ENCODE assay signal across 21 mouse cellular contexts in the genomic region with DNA sequence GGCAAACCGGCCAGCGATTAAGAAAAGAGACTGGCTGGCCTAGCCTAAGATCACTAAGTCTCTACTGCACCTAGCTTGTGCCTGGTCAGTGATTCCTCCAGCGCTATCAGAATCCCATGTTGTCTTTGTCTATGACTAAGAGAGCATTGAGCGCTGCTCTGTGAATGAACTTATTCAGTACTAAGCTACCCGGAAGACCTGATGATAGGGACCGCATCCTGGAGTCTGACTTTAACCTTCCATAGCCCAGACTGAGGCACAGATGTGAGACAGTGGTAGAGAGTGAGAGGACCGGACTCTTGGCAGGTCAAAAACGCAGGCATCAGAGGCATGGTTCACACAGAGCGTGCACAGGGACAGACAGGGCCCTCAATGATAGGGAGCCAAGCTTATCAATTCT.
DNase-seq lines count a peak whose midpoint lies in the region; ATAC-seq and TF ChIP-seq lines count a peak whose summit lies in the region.
"Had no signal": no experiment of that assay in that cellular context is flagged by ENCODE, and none has a peak within 500 bp of the region (broad histone marks: within the 10 kb centered on the region; RNA-seq: fewer than 3 reads in every experiment).

No protein-coding gene starts in this region.

- 0 out of 2 replicates have a peak overlapping the region, but pooled peaks have one; percentile 7 for H3K9ac ChIP-seq in forebrain, embryonic 16.5 days (replicated peaks; ENCODE audit: low read depth, low read length)
- no peak overlapping the region for H3K9ac ChIP-seq in forebrain, postnatal 0 days
- H3K9ac ChIP-seq in heart, embryonic 16.5 days (ENCODE audit: low read length), result no peak overlapping the region
- H3K9ac ChIP-seq in hindbrain, postnatal 0 days (replicated peaks; ENCODE audit: low read length), result no peak overlapping the region
- H3K9ac ChIP-seq in hindbrain, embryonic 13.5 days, result no peak overlapping the region
- no peak overlapping the region for H3K9ac ChIP-seq in midbrain, embryonic 13.5 days (replicated peaks)
- H3K9ac ChIP-seq in midbrain, embryonic 11.5 days (ENCODE audit: low read length), result no peak overlapping the region
- H3K9ac ChIP-seq: embryonic facial prominence, embryonic 12.5 days; forebrain, embryonic 12.5 days; heart, embryonic 15.5 days had no signal

- H3K27me3 ChIP-seq in forebrain, embryonic 16.5 days (replicated peaks; ENCODE audit: control insufficient read depth, insufficient read depth, low read length), result no peaks in the 10 kb centered on the region
- no peaks in the 10 kb centered on the region for H3K27me3 ChIP-seq in forebrain, postnatal 0 days (ENCODE audit: insufficient read depth, low read length)
- no peaks in the 10 kb centered on the region for H3K27me3 ChIP-seq in heart, embryonic 16.5 days (ENCODE audit: control insufficient read depth, insufficient read depth, low read length)
- H3K27me3 ChIP-seq in hindbrain, postnatal 0 days (ENCODE audit: insufficient read depth, low read length), result no peaks in the 10 kb centered on the region
- H3K27me3 ChIP-seq in hindbrain, embryonic 13.5 days, result no peaks in the 10 kb centered on the region
- no peaks in the 10 kb centered on the region for H3K27me3 ChIP-seq in midbrain, embryonic 13.5 days
- no peaks in the 10 kb centered on the region for H3K27me3 ChIP-seq in midbrain, embryonic 11.5 days (ENCODE audit: control insufficient read depth, insufficient read depth, low read length)
- H3K27me3 ChIP-seq: embryonic facial prominence, embryonic 12.5 days; forebrain, embryonic 12.5 days; heart, embryonic 15.5 days; Patski had no signal

- H3K27ac ChIP-seq in forebrain, embryonic 16.5 days (ENCODE audit: low read length), result no peak overlapping the region
- no peak overlapping the region for H3K27ac ChIP-seq in forebrain, postnatal 0 days (ENCODE audit: low read depth, low read length)
- no peak overlapping the region for H3K27ac ChIP-seq in heart, embryonic 16.5 days (ENCODE audit: low read length)
- H3K27ac ChIP-seq in hindbrain, postnatal 0 days, result no peak overlapping the region
- H3K27ac ChIP-seq in hindbrain, embryonic 13.5 days, result no peak overlapping the region; the same call in 1 of the 2 replicates
- no peak overlapping the region for H3K27ac ChIP-seq in midbrain, embryonic 13.5 days
- H3K27ac ChIP-seq in midbrain, embryonic 11.5 days (ENCODE audit: low read depth, low read length), result no peak overlapping the region
- H3K27ac ChIP-seq: embryonic facial prominence, embryonic 12.5 days; forebrain, embryonic 12.5 days; heart, embryonic 15.5 days had no signal

- no peak overlapping the region for H3K4me3 ChIP-seq in forebrain, embryonic 16.5 days (replicated peaks; ENCODE audit: low read length)
- H3K4me3 ChIP-seq in forebrain, postnatal 0 days (ENCODE audit: low read depth, low read length), result no peak overlapping the region
- H3K4me3 ChIP-seq in heart, embryonic 16.5 days (ENCODE audit: low read length), result no peak overlapping the region
- no peak overlapping the region for H3K4me3 ChIP-seq in hindbrain, postnatal 0 days (ENCODE audit: low read length)
- no peak overlapping the region for H3K4me3 ChIP-seq in hindbrain, embryonic 13.5 days
- no peak overlapping the region for H3K4me3 ChIP-seq in midbrain, embryonic 13.5 days (replicated peaks)
- no peak overlapping the region for H3K4me3 ChIP-seq in midbrain, embryonic 11.5 days (ENCODE audit: low read depth, low read length)
- H3K4me3 ChIP-seq: embryonic facial prominence, embryonic 12.5 days; forebrain, embryonic 12.5 days; heart, embryonic 15.5 days had no signal

- no peak for DNase-seq in forebrain, postnatal 0 days
- no peak for DNase-seq in heart, postnatal 14 days
- no peak for DNase-seq in hindbrain, postnatal 0 days (ENCODE audit: low spot score)
- no peak for DNase-seq in midbrain, embryonic 11.5 days (ENCODE audit: low spot score, missing footprints)
- DNase-seq: adrenal gland, postnatal 14 days; cerebellum, adult 11-12 months; cerebellum, adult 9-10 months; cerebellum, postnatal 25 days; gastrocnemius, postnatal 36 days; heart, adult 11 months; kidney, adult 2 months had no signal

- no peak for TF ChIP-seq CTCF in forebrain, postnatal 0 days (IDR thresholded peaks at IDR 0.05; ENCODE audit: low read depth)
- TF ChIP-seq CTCF in hindbrain, postnatal 0 days (IDR thresholded peaks at IDR 0.05; ENCODE audit: low read depth), result no peak

- no peaks in the 10 kb centered on the region for H3K9me3 ChIP-seq in forebrain, embryonic 16.5 days (ENCODE audit: control insufficient read depth, low read length)
- H3K9me3 ChIP-seq in forebrain, postnatal 0 days (ENCODE audit: low read length), result no peaks in the 10 kb centered on the region
- no peaks in the 10 kb centered on the region for H3K9me3 ChIP-seq in heart, embryonic 16.5 days (replicated peaks; ENCODE audit: control insufficient read depth, low read length)
- H3K9me3 ChIP-seq in hindbrain, postnatal 0 days (ENCODE audit: low read length), result no peaks in the 10 kb centered on the region
- H3K9me3 ChIP-seq in hindbrain, embryonic 13.5 days, result no peaks in the 10 kb centered on the region
- H3K9me3 ChIP-seq in midbrain, embryonic 13.5 days, result no peaks in the 10 kb centered on the region
- no peaks in the 10 kb centered on the region for H3K9me3 ChIP-seq in midbrain, embryonic 11.5 days (ENCODE audit: control insufficient read depth, low read length)
- H3K9me3 ChIP-seq: embryonic facial prominence, embryonic 12.5 days; forebrain, embryonic 12.5 days; heart, embryonic 15.5 days had no signal

- H3K36me3 ChIP-seq in forebrain, embryonic 16.5 days (ENCODE audit: control insufficient read depth, insufficient read depth), result no peaks in the 10 kb centered on the region; the same call in 1 of the 2 replicates
- H3K36me3 ChIP-seq in forebrain, postnatal 0 days (ENCODE audit: insufficient read depth), result no peaks in the 10 kb centered on the region
- H3K36me3 ChIP-seq in heart, embryonic 16.5 days (ENCODE audit: control insufficient read depth, insufficient read depth), result no peaks in the 10 kb centered on the region
- no peaks in the 10 kb centered on the region for H3K36me3 ChIP-seq in hindbrain, postnatal 0 days (ENCODE audit: insufficient read depth, low read length)
- peaks cover 6% of the 10 kb centered on the region; the same call in 1 of the 2 replicates for H3K36me3 ChIP-seq in hindbrain, embryonic 13.5 days
- peaks cover 8% of the 10 kb centered on the region for H3K36me3 ChIP-seq in midbrain, embryonic 13.5 days
- H3K36me3 ChIP-seq in midbrain, embryonic 11.5 days (ENCODE audit: control insufficient read depth, insufficient read depth, low read length), result no peaks in the 10 kb centered on the region
- H3K36me3 ChIP-seq: embryonic facial prominence, embryonic 12.5 days; forebrain, embryonic 12.5 days; heart, embryonic 15.5 days had no signal

- peaks cover 25% of the 10 kb centered on the region for H3K4me1 ChIP-seq in forebrain, embryonic 16.5 days (replicated peaks; ENCODE audit: control insufficient read depth, insufficient read depth, low read length)
- peaks cover 9% of the 10 kb centered on the region for H3K4me1 ChIP-seq in forebrain, postnatal 0 days (ENCODE audit: insufficient read depth)
- peaks cover 25% of the 10 kb centered on the region for H3K4me1 ChIP-seq in heart, embryonic 16.5 days (ENCODE audit: control insufficient read depth, insufficient read depth, low read length)
- peaks cover 11% of the 10 kb centered on the region; the same call in 1 of the 2 replicates for H3K4me1 ChIP-seq in hindbrain, postnatal 0 days (ENCODE audit: insufficient read depth, low read length)
- H3K4me1 ChIP-seq in hindbrain, embryonic 13.5 days (replicated peaks), result peaks cover 69% of the 10 kb centered on the region
- H3K4me1 ChIP-seq in midbrain, embryonic 13.5 days (replicated peaks), result peaks cover 48% of the 10 kb centered on the region
- H3K4me1 ChIP-seq in midbrain, embryonic 11.5 days (ENCODE audit: control insufficient read depth, insufficient read depth, low read length), result peaks cover 14% of the 10 kb centered on the region

- WGBS in forebrain, embryonic 16.5 days, result 77% methylated on average over 9 of the region's 9 CpGs
- WGBS in forebrain, postnatal 0 days, result 86% methylated on average over 9 of the region's 9 CpGs
- 57% methylated on average over 9 of the region's 9 CpGs for WGBS in heart, embryonic 16.5 days
- 79% methylated on average over 9 of the region's 9 CpGs for whole genome bisulfite sequencing in hindbrain, postnatal 0 days
- 88% methylated on average over 9 of the region's 9 CpGs for WGBS in hindbrain, embryonic 13.5 days
- 81% methylated on average over 9 of the region's 9 CpGs for WGBS in midbrain, embryonic 13.5 days
- WGBS in midbrain, embryonic 11.5 days, result 84% methylated on average over 9 of the region's 9 CpGs

- intact Hi-C loops in heart, postnatal 14 days (cut with DNase I), result no loop called here

- no peak overlapping the region for H3K4me2 ChIP-seq in forebrain, embryonic 16.5 days (ENCODE audit: low read length)
- H3K4me2 ChIP-seq in forebrain, postnatal 0 days (ENCODE audit: low read depth), result no peak overlapping the region
- H3K4me2 ChIP-seq in heart, embryonic 16.5 days (ENCODE audit: low read depth, low read length), result no peak overlapping the region
- no peak overlapping the region for H3K4me2 ChIP-seq in hindbrain, postnatal 0 days (ENCODE audit: low read depth, low read length)
- H3K4me2 ChIP-seq in hindbrain, embryonic 13.5 days, result no peak overlapping the region
- H3K4me2 ChIP-seq in midbrain, embryonic 13.5 days (replicated peaks), result no peak overlapping the region
- no peak overlapping the region for H3K4me2 ChIP-seq in midbrain, embryonic 11.5 days
- H3K4me2 ChIP-seq: embryonic facial prominence, embryonic 12.5 days; forebrain, embryonic 12.5 days; heart, embryonic 15.5 days had no signal

- ATAC-seq in forebrain, embryonic 16.5 days, result no peak
- no peak for ATAC-seq in forebrain, postnatal 0 days
- 0 out of 2 replicates have a peak, but pooled peaks have one; percentile 10 for ATAC-seq in heart, embryonic 16.5 days (replicated peaks; ENCODE audit: extremely low read depth, insufficient read depth, low FRiP score)
- peak; percentile 29; the same call in 1 of the 2 replicates for ATAC-seq in hindbrain, postnatal 0 days
- ATAC-seq in hindbrain, embryonic 13.5 days (ENCODE audit: low FRiP score), result no peak
- ATAC-seq in midbrain, embryonic 13.5 days, result peak; percentile 24; the same call in 1 of the 2 replicates
- ATAC-seq in midbrain, embryonic 11.5 days (ENCODE audit: low FRiP score), result no peak
- ATAC-seq: activated CD4-positive, CD25-positive, alpha-beta regulatory T cell, adult 4 months; intestine, embryonic 16.5 days; Patski had no signal

Comparison
In these comparisons a context has a peak if more than half of its experiments do, and no peak if none do; other contexts are left out.
1. ATAC-seq: peak in heart, embryonic 16.5 days (single experiment), hindbrain, postnatal 0 days (single experiment) and midbrain, embryonic 13.5 days (single experiment); none in forebrain, embryonic 16.5 days (single experiment), forebrain, postnatal 0 days (single experiment), hindbrain, embryonic 13.5 days (single experiment) and midbrain, embryonic 11.5 days (single experiment).